Mouse (Mus musculus) Patski (cell line): ENCODE measurements around the gene Zfp583. TPM values are rescaled to one million over a fixed set of nuclear protein-coding genes. Genes with fewer than 3 reads are reported as not detected.
"Not testable (repeated sequence)": the region's sequence is repeated elsewhere in the genome, so short reads cannot be mapped to it uniquely, and the experiment has no call there.

ENCODE experiments used
- ATAC-seq: fragments of 100-300 bp; one replicate; pipeline ENCODE4 v1.8.0; 2021
- CTCF ChIA-PET: fragments of 350-600 bp; sonication (Branson Sonifier 250); formaldehyde crosslinking; loops from one replicate; lab custom pipeline; 2022; ENCODE audit warnings: inconsistent platforms; lab: Charles Lee
- POLR2A ChIA-PET: fragments of 350-600 bp; sonication (Branson Sonifier 250); formaldehyde crosslinking; loops from one replicate; lab custom pipeline; 2022; ENCODE audit warnings: antibody characterized with exemption, inconsistent platforms; lab: Charles Lee
- DNase-seq: peaks from one replicate; pipeline ENCODE4 v3.0.0-alpha.2; 2011; ENCODE audit warnings: low read depth, low spot score
- H3K27me3 ChIP-seq: fragments of 371-371 bp; one replicate; pipeline ENCODE4 v1.5.1; 2021
- CTCF ChIP-seq: fragments of 100-300 bp; IDR thresholded peaks from one replicate; pipeline ENCODE4 v1.5.1; 2021
- in situ Hi-C: fragments of 300-500 bp; cut with MboI; formaldehyde crosslinking; loops from 3 replicates; pipeline ENCODE4 v1.11.1; 2018; ENCODE audit warnings: low pct_unique_long_range_greater_than_20kb, mixed read lengths
- polyA plus RNA-seq: library from polyadenylated mRNA; unstranded; gene quantifications from one replicate; pipeline ENCODE4 v1.2.3, GENCODE M21; 2021

Gene Zfp583
- not detected for polyA plus RNA-seq

GRCm38 (mm10) chr7:6331233-6331956 lies at the start of gene Zfp583:
Gene Zfp583 (minus strand): TSS chr7:6331285.
- peaks cover 14% of the 10 kb centered on the region for H3K27me3 ChIP-seq
- POLR2A ChIA-PET: no interaction called here
- DNase-seq: no peak
- TF ChIP-seq CTCF: no peak
- no peak for ATAC-seq
- CTCF ChIA-PET: no interaction called here
- in situ Hi-C loops: no loop called here

- no peak for DNase-seq
- no peak for TF ChIP-seq CTCF
- CTCF ChIA-PET: interaction anchor here (1.5 kb wide), 1 partner anchor 19 kb away, joined by 5 read pairs; no protein-coding TSS in a partner anchor
- in situ Hi-C loops: no loop called here
- H3K27me3 ChIP-seq: no peaks in the 10 kb centered on the region
- ATAC-seq: no peak
- POLR2A ChIA-PET: no interaction called here
Measured at GRCm38 (mm10) chr7:6378441-6378840, 47.4 kb upstream of the Zfp583 start.

GRCm38 (mm10) chr7:6372993-6373392 lies 41.9 kb upstream of the Zfp583 start:
- TF ChIP-seq CTCF: no peak
- POLR2A ChIA-PET: no interaction called here
- CTCF ChIA-PET: no interaction called here
- DNase-seq (no peak), ATAC-seq (no peak)
- no peaks in the 10 kb centered on the region for H3K27me3 ChIP-seq
- in situ Hi-C loops: no loop called here

- POLR2A ChIA-PET: no interaction called here
- no peak for DNase-seq
- ATAC-seq: no peak
- CTCF ChIA-PET: no interaction called here
- no peaks in the 10 kb centered on the region for H3K27me3 ChIP-seq
- no peak for TF ChIP-seq CTCF
- in situ Hi-C loops: no loop called here
Measured at GRCm38 (mm10) chr7:6369460-6369859, 38.4 kb upstream of the Zfp583 start.

- H3K27me3 ChIP-seq, DNase-seq, in situ Hi-C loops, ATAC-seq, POLR2A ChIA-PET: not testable (repeated sequence)
- CTCF ChIA-PET: interaction anchor here (1.8 kb wide), 1 partner anchor 8 kb away, joined by 4 read pairs; no protein-coding TSS in a partner anchor
Measured at GRCm38 (mm10) chr7:6368146-6368545, 37.1 kb upstream of the Zfp583 start.

GRCm38 (mm10) chr7:6367185-6367584 lies 36.1 kb upstream of the Zfp583 start:
- POLR2A ChIA-PET: interaction anchor here (0.6 kb wide), 1 partner anchor 429 kb away, joined by 5 read pairs; no protein-coding TSS in a partner anchor
- in situ Hi-C loops: no loop called here
- TF ChIP-seq CTCF: no peak
- ATAC-seq (no peak), DNase-seq (no peak)
- no peaks in the 10 kb centered on the region for H3K27me3 ChIP-seq
- CTCF ChIA-PET: interaction anchor here (1.8 kb wide), 1 partner anchor 9 kb away, joined by 4 read pairs; no protein-coding TSS in a partner anchor

GRCm38 (mm10) chr7:6364761-6365160 lies 33.7 kb upstream of the Zfp583 start:
- H3K27me3 ChIP-seq: no peaks in the 10 kb centered on the region
- POLR2A ChIA-PET: no interaction called here
- ATAC-seq (no peak), DNase-seq (no peak)
- in situ Hi-C loops: loop anchor here (5.0 kb wide), 2 partner anchors 363 to 553 kb away; no protein-coding TSS in a partner anchor
- TF ChIP-seq CTCF: no peak
- CTCF ChIA-PET: no interaction called here

GRCm38 (mm10) chr7:6363047-6363488 lies 32.0 kb upstream of the Zfp583 start, which contains the start of gene Zfp78:
Gene Zfp78 (plus strand): TSS chr7:6363280.
- TF ChIP-seq CTCF: no peak
- ChIA-PET CTCF (interaction anchor here (0.9 to 1.8 kb wide), 3 partner anchors 11 to 72 kb away, joined by 3 to 4 read pairs (median 4); no protein-coding TSS in a partner anchor), POLR2A (no interaction called here)
- ATAC-seq (peak; percentile 78), DNase-seq (peak; percentile 78)
- no peaks in the 10 kb centered on the region for H3K27me3 ChIP-seq
- in situ Hi-C loops: loop anchor here (5.0 kb wide), 2 partner anchors 364 to 554 kb away; no protein-coding TSS in a partner anchor

GRCm38 (mm10) chr7:6362268-6363046 lies 31.4 kb upstream of the Zfp583 start:
- DNase-seq (peak; percentile 95), ATAC-seq (peak; percentile 97)
- no peaks in the 10 kb centered on the region for H3K27me3 ChIP-seq
- in situ Hi-C loops: loop anchor here (5.0 kb wide), 2 partner anchors 365 to 555 kb away; no protein-coding TSS in a partner anchor
- no peak for TF ChIP-seq CTCF
- POLR2A ChIA-PET: interaction anchor here (0.6 kb wide), 1 partner anchor 15 kb away, joined by 5 read pairs; no protein-coding TSS in a partner anchor
- CTCF ChIA-PET: interaction anchor here (0.9 to 1.8 kb wide), 3 partner anchors 12 to 73 kb away, joined by 3 to 4 read pairs (median 4); no protein-coding TSS in a partner anchor

GRCm38 (mm10) chr7:6361756-6362155 lies 30.7 kb upstream of the Zfp583 start:
- DNase-seq: no peak
- in situ Hi-C loops: loop anchor here (5.0 kb wide), 2 partner anchors 366 to 556 kb away; no protein-coding TSS in a partner anchor
- ChIA-PET CTCF (interaction anchor here (1.4 to 3.3 kb wide), 2 partner anchors 73 to 367 kb away, joined by 3 to 17 read pairs; no protein-coding TSS in a partner anchor), POLR2A (interaction anchor here (0.6 kb wide), 1 partner anchor 14 kb away, joined by 5 read pairs; no protein-coding TSS in a partner anchor)
- H3K27me3 ChIP-seq: no peaks in the 10 kb centered on the region
- no peak for ATAC-seq
- no peak for TF ChIP-seq CTCF
